Mouse (Mus musculus) lung, adult 2 months (tissue): ENCODE data around the gene Phyh. TPM values are rescaled to one million over a fixed set of nuclear protein-coding genes. Genes with fewer than 3 reads are reported as not detected.

Experiments
- DNase-seq: peaks from one replicate; pipeline ENCODE4 v3.0.0; 2022
- H3K4me1 ChIP-seq: fragments of 200-500 bp; 2 replicates; pipeline ENCODE4 v1.6.1; 2011; ENCODE audit warnings: low read length; ENCODE audit not compliant: control insufficient read depth, insufficient read depth
- H3K4me3 ChIP-seq: fragments of 200-500 bp; replicated peaks from 2 replicates; pipeline ENCODE3; 2011; ENCODE audit warnings: low read depth, mild to moderate bottlenecking, control low read depth, low read length; ENCODE audit errors: extremely low read depth
- CTCF ChIP-seq: fragments of 200-500 bp; IDR thresholded peaks from 2 replicates; pipeline ENCODE4 v1.5.1; 2011; ENCODE audit warnings: mild to moderate bottlenecking, low read length, control low read depth; ENCODE audit not compliant: insufficient read depth
- POLR2A ChIP-seq: fragments of 200-500 bp; IDR thresholded peaks from 2 replicates; pipeline ENCODE4 v1.6.1; 2011; ENCODE audit warnings: low read depth, mild to moderate bottlenecking, control low read depth, low read length, borderline replicate concordance; ENCODE audit errors: extremely low read depth
- WGBS: fragments of 180-500 bp; shearing (Covaris S2); methylation state at CpG from one replicate; pipeline ENCODE4 v1.1.7; 2018; 5-methylcytosine and 5-hydroxymethylcytosine counted together
- polyA plus RNA-seq: library from polyadenylated mRNA; depleted of rRNA; stranded (reverse); fragments of >200 nt; gene quantifications from 2 replicates; pipeline ENCODE4 v1.2.3, GENCODE M21; 2012

Gene Phyh
- polyA plus RNA-seq, 1 experiment = 49.5 TPM

DNA sequence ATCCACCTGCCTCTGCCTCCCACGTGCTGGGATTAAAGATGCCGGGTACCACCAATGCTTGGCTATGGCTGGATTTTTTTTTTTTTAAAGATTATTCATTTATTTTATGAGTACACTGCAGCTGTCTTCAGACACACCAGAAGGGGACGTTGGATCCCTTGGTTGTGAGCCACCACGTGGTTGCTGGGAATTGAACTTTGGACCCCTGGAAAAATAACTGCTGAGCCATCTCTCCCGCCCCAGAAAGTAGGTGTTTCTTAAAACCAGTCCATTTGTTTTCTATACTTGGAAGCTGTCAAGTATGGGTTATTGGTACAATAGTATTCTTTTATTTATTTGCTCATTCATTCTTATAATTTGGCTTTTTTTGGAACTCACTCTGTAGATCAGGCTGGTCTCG, 31.9 kb upstream of the Phyh start:
- WGBS = 91% methylated on average over 6 of the region's 6 CpGs
- no peak overlapping the region for H3K4me3 ChIP-seq
- TF ChIP-seq POLR2A = no peak
- no peak for TF ChIP-seq CTCF
- no peak for DNase-seq
- H3K4me1 ChIP-seq = no peaks in the 10 kb centered on the region

DNA sequence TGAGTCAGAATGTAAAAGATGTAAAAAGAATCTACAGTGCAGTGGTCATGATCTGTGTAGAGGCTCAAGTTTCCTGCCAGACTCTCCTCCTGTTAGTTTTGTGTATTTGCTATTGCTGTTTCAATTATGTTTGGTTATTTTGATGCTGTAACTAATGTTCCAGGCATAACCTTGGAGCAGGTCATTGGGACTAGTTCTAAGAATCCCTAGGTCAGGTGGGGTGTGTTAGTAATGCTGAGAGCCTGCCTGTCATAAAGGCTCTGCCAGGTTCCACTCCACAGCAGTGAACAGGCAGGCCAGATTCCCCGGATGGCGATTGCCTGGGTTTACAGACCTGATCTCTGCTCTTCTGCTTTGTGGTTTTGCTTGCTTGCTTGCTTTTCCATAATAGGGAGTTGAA, 23.2 kb upstream of the Phyh start:
- no peak overlapping the region for H3K4me3 ChIP-seq
- H3K4me1 ChIP-seq = no peaks in the 10 kb centered on the region
- no peak for DNase-seq
- TF ChIP-seq CTCF (no peak), POLR2A (no peak)
- WGBS = 91% methylated on average over 2 of the region's 2 CpGs

DNA sequence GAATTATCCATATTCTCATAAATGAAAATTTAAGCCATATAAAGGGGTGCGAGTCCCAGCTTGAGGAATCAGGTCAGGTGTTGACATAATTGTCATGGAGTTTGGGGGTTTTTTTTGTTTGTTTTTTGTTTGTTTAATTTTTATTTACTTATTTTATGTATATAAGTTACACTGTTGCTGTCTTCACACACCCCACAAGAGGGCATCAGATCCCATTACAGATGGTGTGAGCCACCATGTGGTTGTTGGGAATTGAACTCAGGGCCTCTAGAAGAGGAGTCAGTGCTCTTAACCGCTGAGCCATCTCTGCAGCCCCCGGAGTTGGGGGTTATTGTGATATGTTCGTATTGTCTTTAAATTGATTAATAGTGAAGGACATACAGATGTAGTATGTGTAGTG, 21.8 kb upstream of the Phyh start:
- Histone ChIP-seq H3K4me1 (no peaks in the 10 kb centered on the region), H3K4me3 (no peak overlapping the region)
- no peak for DNase-seq
- WGBS = 95% methylated on average over 4 of the region's 4 CpGs
- TF ChIP-seq CTCF (no peak), POLR2A (no peak)

DNA sequence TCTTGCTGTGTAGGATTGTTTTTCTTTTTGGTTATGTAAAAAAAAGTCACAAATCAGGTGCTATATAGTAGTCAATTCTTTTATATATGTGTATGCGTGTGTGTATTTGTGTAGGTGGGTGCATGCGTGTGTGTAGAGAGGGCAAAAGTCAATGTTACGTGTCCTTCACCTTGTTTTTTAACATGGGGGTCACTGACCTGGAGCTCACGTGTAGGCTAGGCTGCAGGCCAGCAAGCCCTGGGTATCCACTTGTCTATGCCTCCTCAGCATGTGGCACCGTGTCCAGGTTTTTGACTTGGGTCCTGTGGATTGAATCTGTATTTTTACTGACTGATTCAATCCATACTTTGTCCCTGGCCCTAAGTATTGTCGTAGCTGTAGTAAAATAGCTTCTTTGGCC, 18.2 kb upstream of the Phyh start:
- H3K4me1 ChIP-seq = no peaks in the 10 kb centered on the region; the same call in 1 of the 2 replicates
- DNase-seq = no peak
- WGBS = 83% methylated on average over 6 of the region's 6 CpGs
- TF ChIP-seq CTCF (no peak), POLR2A (no peak)
- H3K4me3 ChIP-seq = no peak overlapping the region

DNA sequence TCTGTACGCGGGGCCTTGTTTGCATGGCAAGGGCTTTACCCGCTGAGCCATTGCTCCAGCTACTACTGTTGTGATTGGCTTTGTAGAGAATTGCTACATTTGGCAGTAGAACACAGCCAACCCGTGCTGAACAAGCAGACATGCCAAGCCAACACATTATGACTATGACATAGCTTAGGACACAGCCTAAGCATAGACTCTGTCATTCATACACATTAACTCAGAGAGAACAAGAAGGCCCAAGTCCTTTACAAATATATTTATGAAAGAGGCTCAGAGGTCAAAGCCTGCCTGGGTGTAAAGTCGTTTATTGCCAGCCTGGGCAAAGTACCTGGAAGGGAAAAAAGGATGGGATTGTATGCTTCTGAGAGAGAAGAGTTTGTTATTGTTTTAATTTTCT, 16.5 kb upstream of the Phyh start:
- H3K4me1 ChIP-seq = no peaks in the 10 kb centered on the region; the same call in 1 of the 2 replicates
- no peak for TF ChIP-seq CTCF
- no peak for TF ChIP-seq POLR2A
- DNase-seq = no peak
- 77% methylated on average over 5 of the region's 5 CpGs for WGBS
- no peak overlapping the region for H3K4me3 ChIP-seq

- 71% methylated on average over 6 of the region's 6 CpGs for WGBS
- TF ChIP-seq CTCF (no peak), POLR2A (no peak)
Measured at GRCm38 (mm10) chr2:4907120-4907519, 11.7 kb upstream of the Phyh start.

GRCm38 (mm10) chr2:4907916-4908315, 10.9 kb upstream of the Phyh start:
- Histone ChIP-seq H3K4me1 (no peaks in the 10 kb centered on the region; the same call in 1 of the 2 replicates), H3K4me3 (no peak overlapping the region)
- TF ChIP-seq CTCF (no peak), POLR2A (no peak)
- DNase-seq = no peak
- 74% methylated on average over 7 of the region's 7 CpGs for WGBS

More at GRCm38 (mm10) chr2:4907120-4907519, 11.7 kb upstream of the Phyh start:
- H3K4me1 ChIP-seq = no peaks in the 10 kb centered on the region; the same call in 1 of the 2 replicates
- H3K4me3 ChIP-seq = no peak overlapping the region
- peak; percentile 18 for DNase-seq

DNA sequence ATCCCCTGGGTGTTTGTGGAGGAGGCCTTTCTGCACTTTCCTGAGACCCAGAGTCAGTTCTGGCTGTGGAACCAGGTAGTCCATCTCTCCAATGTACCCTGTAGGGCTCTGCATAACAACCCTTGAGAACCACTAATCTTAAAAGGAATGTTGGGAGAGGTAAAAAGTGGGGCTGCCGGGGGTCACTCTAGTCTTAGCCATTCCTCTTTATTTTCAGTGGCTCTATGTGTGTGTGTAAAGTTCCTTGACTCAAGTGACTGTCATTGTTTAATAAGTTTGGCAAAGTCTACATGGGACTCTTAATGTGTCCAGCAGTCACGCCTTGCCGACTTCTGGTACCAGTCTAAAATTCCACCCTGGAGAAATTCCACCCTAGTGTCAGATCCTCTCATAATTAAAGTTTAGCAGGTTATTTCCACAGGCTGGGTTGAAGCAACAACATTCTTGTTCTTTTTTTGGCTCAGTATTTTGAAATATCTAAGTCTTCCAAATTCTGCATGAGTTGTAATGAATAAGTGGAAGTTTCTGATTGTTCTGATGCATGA, 10.0 kb upstream of the Phyh start:
- Histone ChIP-seq H3K4me3 (no peak overlapping the region), H3K4me1 (no peaks in the 10 kb centered on the region; the same call in 1 of the 2 replicates)
- no peak for TF ChIP-seq POLR2A
- TF ChIP-seq CTCF = no peak
- DNase-seq = no peak
- 65% methylated on average over 3 of the region's 3 CpGs for WGBS

DNA sequence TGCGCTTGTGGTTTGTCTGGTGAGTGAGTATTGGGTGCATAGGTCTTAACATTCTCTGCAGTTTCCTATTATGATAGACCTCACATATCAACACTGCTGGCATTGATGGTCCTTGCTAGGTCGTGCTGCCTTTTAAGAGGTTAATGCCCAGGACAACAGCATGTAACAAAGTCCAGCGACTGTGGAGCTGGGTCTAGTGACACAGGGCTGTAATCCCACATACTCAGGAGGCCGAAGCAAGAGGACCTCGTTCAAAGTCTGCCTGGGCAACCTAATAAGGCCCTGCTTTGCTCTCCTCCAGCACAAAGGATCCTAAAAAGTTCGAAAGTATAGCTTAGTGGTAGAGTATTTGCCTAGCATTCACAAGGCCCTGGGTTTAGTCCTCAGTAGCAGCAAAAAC, 8.9 kb upstream of the Phyh start:
- no peak for DNase-seq
- Histone ChIP-seq H3K4me1 (no peaks in the 10 kb centered on the region; the same call in 1 of the 2 replicates), H3K4me3 (no peak overlapping the region)
- no peak for TF ChIP-seq CTCF
- TF ChIP-seq POLR2A = no peak
- WGBS = 71% methylated on average over 6 of the region's 6 CpGs

DNA sequence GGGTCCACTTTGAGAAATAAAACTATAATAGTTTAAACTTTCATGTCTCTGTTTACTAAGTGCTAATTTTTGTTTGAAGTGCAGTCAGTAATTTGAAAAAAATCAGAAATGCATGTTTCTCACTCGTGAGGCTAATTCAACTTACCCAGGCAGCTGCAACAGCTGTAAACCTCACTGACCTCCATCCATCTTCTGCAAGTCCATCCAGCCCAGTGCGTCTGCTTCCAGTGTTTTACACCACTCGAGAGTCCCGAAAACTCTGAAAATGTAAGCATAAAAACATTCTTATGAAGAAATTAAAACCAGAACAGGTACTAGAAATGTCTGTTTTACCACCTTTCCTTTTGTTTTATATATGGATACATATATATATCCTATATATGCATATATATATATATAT, 8.3 kb upstream of the Phyh start:
- TF ChIP-seq POLR2A = no peak
- no peak for TF ChIP-seq CTCF

DNA sequence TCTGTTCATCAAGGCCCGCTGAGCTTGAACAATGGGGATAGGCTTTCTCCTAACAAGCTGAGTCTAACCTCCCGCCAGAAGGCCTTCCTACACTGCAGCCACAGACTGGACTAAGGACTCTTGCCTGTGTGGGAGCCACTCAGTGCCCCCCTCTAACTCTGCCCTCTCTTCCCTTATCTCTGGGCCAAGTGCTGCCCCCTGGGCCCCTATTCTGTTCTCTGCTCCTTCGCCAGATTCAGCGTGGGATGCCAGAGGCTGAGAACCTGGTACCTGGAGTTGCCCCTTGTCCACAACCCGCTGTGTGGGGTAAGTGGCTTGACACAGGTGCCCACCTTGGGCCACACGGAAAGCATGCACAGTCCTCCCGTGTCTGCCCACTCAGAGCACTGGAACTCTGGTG, 4.9 kb upstream of the Phyh start:
- Histone ChIP-seq H3K4me3 (no peak overlapping the region), H3K4me1 (peaks cover 6% of the 10 kb centered on the region)
- DNase-seq = no peak
- TF ChIP-seq POLR2A (no peak), CTCF (no peak)
- 80% methylated on average over 7 of the region's 7 CpGs for WGBS

More for the DNA sequence above, 8.3 kb upstream of the Phyh start:
- H3K4me3 ChIP-seq = no peak overlapping the region
- WGBS = 63% methylated on average over 4 of the region's 4 CpGs
- no peaks in the 10 kb centered on the region; the same call in 1 of the 2 replicates for H3K4me1 ChIP-seq
- DNase-seq = no peak
